Mouse (Mus musculus) kidney, postnatal 4 days (tissue): ENCODE measurements around the gene Gtsf2.
A peak's percentile ranks its signal among the peaks of the same experiment; 100 is the strongest.
"Not testable (repeated sequence)": the region's sequence is repeated elsewhere in the genome, so short reads cannot be mapped to it uniquely, and the experiment has no call there.

Experiments
- DNase-seq, 2 experiments: peaks; one replicate each; pipeline ENCODE4 v3.0.0; 2021; ENCODE audit warnings: mixed read lengths in 2 of 2

The Gtsf2 gene

GRCm38 (mm10) chr15:103448369-103448768 lies at the start of gene Gtsf2:
Gene Gtsf2 (minus strand): TSS chr15:103448469.
- no peak for DNase-seq

GRCm38 (mm10) chr15:103496204-103497140 lies 48.2 kb upstream of the Gtsf2 start:
- no peak for DNase-seq

- DNase-seq, result no peak
Measured at GRCm38 (mm10) chr15:103488336-103488735, 40.1 kb upstream of the Gtsf2 start.

- no peak for DNase-seq
Measured at GRCm38 (mm10) chr15:103486658-103487057, 38.4 kb upstream of the Gtsf2 start.

- DNase-seq, result no peak
Measured at GRCm38 (mm10) chr15:103485106-103485505, 36.8 kb upstream of the Gtsf2 start.

- DNase-seq, result no peak
Measured at GRCm38 (mm10) chr15:103484490-103484889, 36.2 kb upstream of the Gtsf2 start.

- DNase-seq, result peak; percentile 58 to 66
Measured at GRCm38 (mm10) chr15:103482488-103482887, 34.2 kb upstream of the Gtsf2 start.

GRCm38 (mm10) chr15:103480129-103480528 lies 31.9 kb upstream of the Gtsf2 start:
- no peak for DNase-seq

- no peak for DNase-seq
Measured at GRCm38 (mm10) chr15:103479080-103479606, 30.9 kb upstream of the Gtsf2 start.

GRCm38 (mm10) chr15:103473769-103474168 lies 25.5 kb upstream of the Gtsf2 start:
- DNase-seq, result no peak

GRCm38 (mm10) chr15:103473182-103473581 lies 24.9 kb upstream of the Gtsf2 start:
- DNase-seq, result no peak

- DNase-seq, result no peak
Measured at GRCm38 (mm10) chr15:103472265-103472664, 24.0 kb upstream of the Gtsf2 start.

GRCm38 (mm10) chr15:103471488-103472194 lies 23.4 kb upstream of the Gtsf2 start:
- no peak for DNase-seq

GRCm38 (mm10) chr15:103462539-103463261 lies 14.4 kb upstream of the Gtsf2 start:
- peak; percentile 5 to 17 for DNase-seq

- DNase-seq, result no peak
Measured at GRCm38 (mm10) chr15:103454449-103454848, 6.2 kb upstream of the Gtsf2 start.

GRCm38 (mm10) chr15:103453551-103454218 lies 5.4 kb upstream of the Gtsf2 start, which contains the start of gene Nckap1l:
Gene Nckap1l (plus strand): TSS chr15:103453794.
- peak in 1 of 2 experiments; percentile 13 for DNase-seq

GRCm38 (mm10) chr15:103445966-103446365 lies 2.3 kb downstream of the Gtsf2 start:
- not testable (repeated sequence) for DNase-seq

GRCm38 (mm10) chr15:103430241-103430640 lies 18.0 kb downstream of the Gtsf2 start, which contains the start of gene Gtsf1:
Gene Gtsf1 (minus strand): TSS chr15:103430470.
- peak in 1 of 2 experiments; percentile 2 for DNase-seq

GRCm38 (mm10) chr15:103427017-103427416 lies 21.3 kb downstream of the Gtsf2 start:
- no peak for DNase-seq

- DNase-seq, result not testable (repeated sequence)
Measured at GRCm38 (mm10) chr15:103405586-103405985, 42.7 kb downstream of the Gtsf2 start.

- no peak for DNase-seq
Measured at GRCm38 (mm10) chr15:103401361-103401760, 46.9 kb downstream of the Gtsf2 start.

GRCm38 (mm10) chr15:103393577-103393976 lies 54.7 kb downstream of the Gtsf2 start:
- no peak for DNase-seq
